Mouse (Mus musculus): Measurements from ENCODE around the gene Ankrd53. TPM values are rescaled to one million over a fixed set of nuclear protein-coding genes. Genes with fewer than 3 reads are reported as not detected.

Ankrd53 gene
- polyA plus RNA-seq, 1 experiment from 2014 or later: not detected

- no peak overlapping the region for H3K4me2 ChIP-seq
- H3K4me3 ChIP-seq (replicated peaks): no peak overlapping the region
- ATAC-seq (ENCODE audit: insufficient read depth): no peak
- no peak overlapping the region for H3K27ac ChIP-seq (replicated peaks)
- no peak overlapping the region for H3K9ac ChIP-seq
- H3K9me3 ChIP-seq (replicated peaks): no peaks in the 10 kb centered on the region
- H3K27me3 ChIP-seq: peaks cover 15% of the 10 kb centered on the region; the same call in 1 of the 2 replicates
- 30% methylated on average over 13 of the region's 13 CpGs for WGBS (ENCODE audit: insufficient replicate concordance)
- H3K36me3 ChIP-seq (replicated peaks): no peaks in the 10 kb centered on the region
- no peaks in the 10 kb centered on the region for H3K4me1 ChIP-seq (replicated peaks)
These were observed 25.1 kb upstream of the Ankrd53 start for GRCm38 (mm10) chr6:83737311-83737710.

- Histone ChIP-seq H3K27ac (replicated peaks) (no peak overlapping the region), H3K4me1 (replicated peaks) (peaks cover 5% of the 10 kb centered on the region; the same call in 1 of the 2 replicates), H3K4me2 (no peak overlapping the region), H3K9ac (no peak overlapping the region), H3K9me3 (replicated peaks) (no peaks in the 10 kb centered on the region), H3K36me3 (replicated peaks) (no peaks in the 10 kb centered on the region), H3K4me3 (replicated peaks) (no peak overlapping the region), H3K27me3 (peaks cover 11% of the 10 kb centered on the region; the same call in 1 of the 2 replicates)
- WGBS (ENCODE audit: insufficient replicate concordance): 18% methylated on average over 6 of the region's 6 CpGs
- no peak for ATAC-seq (ENCODE audit: insufficient read depth)
These were observed 23.8 kb upstream of the Ankrd53 start for GRCm38 (mm10) chr6:83738596-83738995.

- whole genome bisulfite sequencing (ENCODE audit: insufficient replicate concordance): 39% methylated on average over 5 of the region's 5 CpGs
- H3K4me3 ChIP-seq (replicated peaks): no peak within 1 kb of the TSS
- no peak within 1 kb of the TSS for H3K27ac ChIP-seq (replicated peaks)
- peaks cover 7% of the 10 kb centered on the region; the same call in 1 of the 2 replicates for H3K4me1 ChIP-seq (replicated peaks)
- no peak within 1 kb of the TSS for H3K9ac ChIP-seq
- H3K9me3 ChIP-seq (replicated peaks): no peaks in the 10 kb centered on the region
- peaks cover 6% of the 10 kb centered on the region; the same call in 1 of the 2 replicates for H3K27me3 ChIP-seq
- ATAC-seq (ENCODE audit: insufficient read depth): no peak
- H3K4me2 ChIP-seq: no peak within 1 kb of the TSS
- no peaks in the 10 kb centered on the region for H3K36me3 ChIP-seq (replicated peaks)
These were observed 19.7 kb upstream of the Ankrd53 start, which contains the start of gene Atp6v1b1 for GRCm38 (mm10) chr6:83742761-83743160. TSS of gene Atp6v1b1 (plus strand) at chr6:83742990.

GRCm38 (mm10) chr6:83743212-83743611 is 19.2 kb upstream of the Ankrd53 start:
- no peak overlapping the region for H3K4me3 ChIP-seq (replicated peaks)
- peaks cover 7% of the 10 kb centered on the region; the same call in 1 of the 2 replicates for H3K4me1 ChIP-seq (replicated peaks)
- 48% methylated on average over 5 of the region's 5 CpGs for WGBS (ENCODE audit: insufficient replicate concordance)
- H3K36me3 ChIP-seq (replicated peaks): no peaks in the 10 kb centered on the region
- no peak overlapping the region for H3K4me2 ChIP-seq
- no peak overlapping the region for H3K9ac ChIP-seq
- no peak overlapping the region for H3K27ac ChIP-seq (replicated peaks)
- ATAC-seq (ENCODE audit: insufficient read depth): no peak; the same call in 1 of the 2 replicates
- H3K9me3 ChIP-seq (replicated peaks): no peaks in the 10 kb centered on the region
- H3K27me3 ChIP-seq: peaks cover 6% of the 10 kb centered on the region; the same call in 1 of the 2 replicates

GRCm38 (mm10) chr6:83744126-83744525 is 18.3 kb upstream of the Ankrd53 start:
- no peaks in the 10 kb centered on the region for H3K9me3 ChIP-seq (replicated peaks)
- H3K27me3 ChIP-seq: peaks cover 6% of the 10 kb centered on the region; the same call in 1 of the 2 replicates
- WGBS (ENCODE audit: insufficient replicate concordance): 56% methylated on average over 5 of the region's 5 CpGs
- H3K36me3 ChIP-seq (replicated peaks): no peaks in the 10 kb centered on the region
- no peak overlapping the region for H3K4me3 ChIP-seq (replicated peaks)
- no peak overlapping the region for H3K27ac ChIP-seq (replicated peaks)
- no peak overlapping the region for H3K9ac ChIP-seq
- ATAC-seq (ENCODE audit: insufficient read depth): no peak
- peaks cover 7% of the 10 kb centered on the region; the same call in 1 of the 2 replicates for H3K4me1 ChIP-seq (replicated peaks)
- H3K4me2 ChIP-seq: no peak overlapping the region

GRCm38 (mm10) chr6:83744557-83744956 is 17.9 kb upstream of the Ankrd53 start:
- H3K9ac ChIP-seq: no peak overlapping the region
- H3K27ac ChIP-seq (replicated peaks): no peak overlapping the region
- no peaks in the 10 kb centered on the region for H3K9me3 ChIP-seq (replicated peaks)
- peaks cover 7% of the 10 kb centered on the region; the same call in 1 of the 2 replicates for H3K4me1 ChIP-seq (replicated peaks)
- WGBS (ENCODE audit: insufficient replicate concordance): 42% methylated on average over 5 of the region's 5 CpGs
- H3K4me2 ChIP-seq: no peak overlapping the region
- H3K36me3 ChIP-seq (replicated peaks): no peaks in the 10 kb centered on the region
- H3K27me3 ChIP-seq: peaks cover 6% of the 10 kb centered on the region; the same call in 1 of the 2 replicates
- H3K4me3 ChIP-seq (replicated peaks): no peak overlapping the region
- ATAC-seq (ENCODE audit: insufficient read depth): no peak

- H3K27me3 ChIP-seq: peaks cover 7% of the 10 kb centered on the region; the same call in 1 of the 2 replicates
- no peak overlapping the region for H3K9ac ChIP-seq
- WGBS (ENCODE audit: insufficient replicate concordance): 30% methylated on average over 2 of the region's 2 CpGs
- ATAC-seq (ENCODE audit: insufficient read depth): no peak
- no peaks in the 10 kb centered on the region for H3K36me3 ChIP-seq (replicated peaks)
- H3K27ac ChIP-seq (replicated peaks): no peak overlapping the region
- H3K4me2 ChIP-seq: no peak overlapping the region
- H3K4me1 ChIP-seq (replicated peaks): peaks cover 7% of the 10 kb centered on the region; the same call in 1 of the 2 replicates
- no peak overlapping the region for H3K4me3 ChIP-seq (replicated peaks)
- H3K9me3 ChIP-seq (replicated peaks): no peaks in the 10 kb centered on the region
These were observed 17.0 kb upstream of the Ankrd53 start for GRCm38 (mm10) chr6:83745466-83745865.

GRCm38 (mm10) chr6:83749286-83749685 is 13.2 kb upstream of the Ankrd53 start:
- WGBS (ENCODE audit: insufficient replicate concordance): 60% methylated on average over 3 of the region's 3 CpGs
- H3K9ac ChIP-seq: no peak overlapping the region

GRCm38 (mm10) chr6:83750171-83750684 is 12.2 kb upstream of the Ankrd53 start:
- Histone ChIP-seq H3K27me3 (peaks cover 41% of the 10 kb centered on the region), H3K9me3 (replicated peaks) (no peaks in the 10 kb centered on the region), H3K4me3 (replicated peaks) (no peak overlapping the region), H3K36me3 (replicated peaks) (no peaks in the 10 kb centered on the region), H3K27ac (replicated peaks) (no peak overlapping the region), H3K9ac (no peak overlapping the region), H3K4me2 (peak overlapping the region; percentile 13; the same call in 1 of the 2 replicates), H3K4me1 (replicated peaks) (no peaks in the 10 kb centered on the region)
- no peak for ATAC-seq (ENCODE audit: insufficient read depth)
- WGBS (ENCODE audit: insufficient replicate concordance): 8% methylated on average over 11 of the region's 11 CpGs

More at GRCm38 (mm10) chr6:83749286-83749685, 13.2 kb upstream of the Ankrd53 start:
- no peaks in the 10 kb centered on the region for H3K36me3 ChIP-seq (replicated peaks)
- H3K4me3 ChIP-seq (replicated peaks): no peak overlapping the region
- H3K9me3 ChIP-seq (replicated peaks): no peaks in the 10 kb centered on the region
- no peaks in the 10 kb centered on the region for H3K4me1 ChIP-seq (replicated peaks)
- H3K27me3 ChIP-seq: peaks cover 32% of the 10 kb centered on the region
- ATAC-seq (ENCODE audit: insufficient read depth): no peak
- no peak overlapping the region for H3K27ac ChIP-seq (replicated peaks)
- no peak overlapping the region for H3K4me2 ChIP-seq

- Histone ChIP-seq H3K4me1 (replicated peaks) (no peaks in the 10 kb centered on the region), H3K9me3 (replicated peaks) (no peaks in the 10 kb centered on the region), H3K27ac (replicated peaks) (no peak overlapping the region), H3K36me3 (replicated peaks) (no peaks in the 10 kb centered on the region), H3K4me3 (replicated peaks) (no peak overlapping the region), H3K4me2 (no peak overlapping the region), H3K9ac (no peak overlapping the region), H3K27me3 (peaks cover 80% of the 10 kb centered on the region)
- no peak for ATAC-seq (ENCODE audit: insufficient read depth)
- 64% methylated on average over 9 of the region's 9 CpGs for WGBS (ENCODE audit: insufficient replicate concordance)
These were observed 6.4 kb upstream of the Ankrd53 start for GRCm38 (mm10) chr6:83756051-83756450.

GRCm38 (mm10) chr6:83762880-83763431 is 512 bp downstream of the Ankrd53 start:
- peak overlapping the region; percentile 4; the same call in 1 of the 2 replicates for H3K9ac ChIP-seq
- peak overlapping the region; percentile 56 for H3K4me2 ChIP-seq
- H3K27me3 ChIP-seq: peaks cover 65% of the 10 kb centered on the region
- H3K4me1 ChIP-seq (replicated peaks): peaks cover 11% of the 10 kb centered on the region; the same call in 1 of the 2 replicates
- H3K4me3 ChIP-seq (replicated peaks): peak overlapping the region; percentile 23
- no peaks in the 10 kb centered on the region for H3K36me3 ChIP-seq (replicated peaks)
- no peak overlapping the region for H3K27ac ChIP-seq (replicated peaks)
- 3% methylated on average over 35 of the region's 35 CpGs for WGBS (ENCODE audit: insufficient replicate concordance)
- ATAC-seq (ENCODE audit: insufficient read depth): 0 out of 2 replicates have a peak, but pooled peaks have one; percentile 25
- no peaks in the 10 kb centered on the region for H3K9me3 ChIP-seq (replicated peaks)

Data from liver, embryonic 15.5 days (tissue).